Mouse (Mus musculus) brain, embryonic 14.5 days (tissue): ENCODE results near the gene Hspa4.

Source experiments
- CTCF ChIP-seq: fragments of 200-500 bp; IDR thresholded peaks from 2 replicates; pipeline ENCODE4 v1.5.1; 2012; ENCODE audit warnings: inconsistent platforms, mild to moderate bottlenecking, moderate library complexity, borderline replicate concordance; ENCODE audit not compliant: insufficient read depth, insufficient read length; ENCODE audit errors: extremely low read depth
- POLR2A ChIP-seq: fragments of 200-500 bp; IDR thresholded peaks from 2 replicates; pipeline ENCODE4 v1.6.1; 2012; ENCODE audit warnings: mild to moderate bottlenecking, inconsistent platforms, borderline replicate concordance; ENCODE audit not compliant: poor library complexity, insufficient read depth, insufficient read length, severe bottlenecking; ENCODE audit errors: extremely low read depth

DNA sequence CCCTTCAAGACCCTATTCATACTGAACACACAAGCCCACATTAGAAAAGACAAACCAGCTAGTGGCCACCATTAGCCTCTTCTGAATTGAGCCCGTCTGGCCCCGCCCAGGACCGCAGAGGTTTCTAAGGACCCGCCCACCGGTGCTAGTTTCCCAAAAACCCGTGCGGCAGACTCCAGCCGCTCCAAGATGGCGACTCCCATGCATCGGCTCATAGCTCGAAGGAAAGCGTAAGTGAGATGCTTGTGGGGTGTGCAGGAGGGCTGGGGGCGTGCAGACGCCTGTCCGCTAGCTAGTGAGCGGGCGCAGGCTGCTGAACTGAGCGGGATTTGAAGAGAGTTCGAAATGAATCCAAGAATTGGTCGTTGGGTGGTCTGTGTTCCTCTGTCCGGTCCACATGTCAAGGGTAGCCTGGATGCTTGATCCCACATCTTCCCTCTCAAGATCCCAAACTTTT, 24.3 kb upstream of the Hspa4 start, which contains the start of gene Zcchc10:
- TF ChIP-seq POLR2A = peak; percentile 58; the same call in 1 of the 2 replicates
- TF ChIP-seq CTCF = no peak
